Mouse (Mus musculus): ENCODE measurements around the gene Gse1.

Gene Gse1

GRCm38 (mm10) chr8:120243222-120243621, 15.0 kb downstream of the Gse1 start:
- no peak for DNase-seq (ENCODE audit: low read depth)

- no peak for DNase-seq (ENCODE audit: low read depth)
These were observed 15.7 kb downstream of the Gse1 start for GRCm38 (mm10) chr8:120243916-120244451.

GRCm38 (mm10) chr8:120244553-120244952, 16.3 kb downstream of the Gse1 start:
- DNase-seq (ENCODE audit: low read depth): no peak

- DNase-seq (ENCODE audit: low read depth): no peak
These were observed 19.4 kb downstream of the Gse1 start for GRCm38 (mm10) chr8:120247618-120248017.

GRCm38 (mm10) chr8:120248031-120248430, 19.8 kb downstream of the Gse1 start:
- DNase-seq (ENCODE audit: low read depth): no peak

GRCm38 (mm10) chr8:120248451-120248850, 20.2 kb downstream of the Gse1 start:
- DNase-seq (ENCODE audit: low read depth): no peak

- no peak for DNase-seq (ENCODE audit: low read depth)
These were observed 21.6 kb downstream of the Gse1 start for GRCm38 (mm10) chr8:120249800-120250336.

- DNase-seq (ENCODE audit: low read depth): no peak
These were observed 22.6 kb downstream of the Gse1 start for GRCm38 (mm10) chr8:120250750-120251410.

GRCm38 (mm10) chr8:120251411-120252035, 23.3 kb downstream of the Gse1 start:
- no peak for DNase-seq (ENCODE audit: low read depth)

GRCm38 (mm10) chr8:120253626-120254025, 25.4 kb downstream of the Gse1 start:
- no peak for DNase-seq (ENCODE audit: low read depth)

- DNase-seq (ENCODE audit: low read depth): no peak
These were observed 27.2 kb downstream of the Gse1 start for GRCm38 (mm10) chr8:120255406-120255987.

GRCm38 (mm10) chr8:120256958-120257357, 28.7 kb downstream of the Gse1 start:
- DNase-seq (ENCODE audit: low read depth): no peak

GRCm38 (mm10) chr8:120259206-120259605, 30.9 kb downstream of the Gse1 start:
- no peak for DNase-seq (ENCODE audit: low read depth)

- DNase-seq (ENCODE audit: low read depth): no peak
These were observed 32.4 kb downstream of the Gse1 start for GRCm38 (mm10) chr8:120260677-120261076.

- DNase-seq (ENCODE audit: low read depth): no peak
These were observed 33.3 kb downstream of the Gse1 start for GRCm38 (mm10) chr8:120261338-120262120.

GRCm38 (mm10) chr8:120263879-120264278, 35.6 kb downstream of the Gse1 start:
- no peak for DNase-seq (ENCODE audit: low read depth)

GRCm38 (mm10) chr8:120264388-120264943, 36.2 kb downstream of the Gse1 start:
- DNase-seq (ENCODE audit: low read depth): no peak

GRCm38 (mm10) chr8:120264944-120265453, 36.7 kb downstream of the Gse1 start:
- DNase-seq (ENCODE audit: low read depth): no peak

GRCm38 (mm10) chr8:120265471-120265870, 37.2 kb downstream of the Gse1 start:
- no peak for DNase-seq (ENCODE audit: low read depth)

GRCm38 (mm10) chr8:120268541-120268980, 40.3 kb downstream of the Gse1 start:
- DNase-seq (ENCODE audit: low read depth): no peak

GRCm38 (mm10) chr8:120270449-120270848, 42.2 kb downstream of the Gse1 start:
- no peak for DNase-seq (ENCODE audit: low read depth)

Measured in c-Kit-positive CD71-negative TER-119-negative erythroid progenitor cells, embryonic 14.5 days (primary cell).